Mouse (Mus musculus): ENCODE measurements around the gene Dnajc5g. TPM values are rescaled to one million over a fixed set of nuclear protein-coding genes. Genes with fewer than 3 reads are reported as not detected.

The Dnajc5g gene
- not detected in 2 replicates for polyA plus RNA-seq (2014; fragmentation: Nextera tagmentation; extraction: Ambion mirVana)

- Histone ChIP-seq H3K4me1 (ENCODE audit: control insufficient read depth, insufficient read depth, low read length) (no peaks in the 10 kb centered on the region), H3K9me3 (ENCODE audit: control insufficient read depth, low read length) (no peaks in the 10 kb centered on the region), H3K27me3 (ENCODE audit: control insufficient read depth, insufficient read depth, low read length) (no peaks in the 10 kb centered on the region), H3K4me2 (replicated peaks; ENCODE audit: low read depth, low read length) (no peak within 1 kb of the TSS), H3K9ac (ENCODE audit: low read depth, low read length) (no peak within 1 kb of the TSS), H3K27ac (ENCODE audit: low read depth, low read length) (no peak within 1 kb of the TSS), H3K36me3 (ENCODE audit: control insufficient read depth, insufficient read depth, low read length) (no peaks in the 10 kb centered on the region), H3K4me3 (ENCODE audit: low read length) (no peak within 1 kb of the TSS)
- ATAC-seq (ENCODE audit: low FRiP score, low TSS enrichment) = no peak
- 89% methylated on average over 9 of the region's 9 CpGs for WGBS
Measured at GRCm38 (mm10) chr5:31105814-31106335, at the start of gene Dnajc5g. TSS of gene Dnajc5g (plus strand) at chr5:31106285.

DNA sequence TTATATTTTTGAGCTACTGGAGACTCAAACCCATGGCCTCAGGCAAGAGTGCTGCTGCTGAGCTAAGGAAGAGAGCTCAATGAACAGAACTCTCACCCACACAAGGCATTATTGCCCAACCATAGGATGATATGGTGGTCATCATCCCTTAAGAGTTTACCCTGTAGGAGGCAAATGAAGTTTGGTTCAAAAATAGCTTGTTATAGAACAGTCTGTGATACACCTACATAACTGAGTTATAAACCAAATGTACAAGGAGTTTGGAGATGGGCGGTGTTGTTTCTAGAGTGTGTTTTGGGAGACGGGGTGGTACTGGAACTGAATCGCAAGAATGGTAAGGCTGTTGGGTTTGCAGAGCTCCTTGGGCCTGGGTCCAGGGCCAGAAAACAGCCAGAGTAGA lies 36.3 kb upstream of the Dnajc5g start:
- ATAC-seq (ENCODE audit: low FRiP score, low TSS enrichment) = no peak
- H3K9ac ChIP-seq (ENCODE audit: low read depth, low read length) = no peak overlapping the region
- 88% methylated on average over 3 of the region's 3 CpGs for WGBS
- no peak overlapping the region for H3K4me3 ChIP-seq (ENCODE audit: low read length)
- H3K4me2 ChIP-seq (replicated peaks; ENCODE audit: low read depth, low read length) = no peak overlapping the region
- no peaks in the 10 kb centered on the region for H3K27me3 ChIP-seq (ENCODE audit: control insufficient read depth, insufficient read depth, low read length)
- H3K27ac ChIP-seq (ENCODE audit: low read depth, low read length) = no peak overlapping the region
- peaks cover 85% of the 10 kb centered on the region for H3K36me3 ChIP-seq (ENCODE audit: control insufficient read depth, insufficient read depth, low read length)
- no peaks in the 10 kb centered on the region for H3K4me1 ChIP-seq (ENCODE audit: control insufficient read depth, insufficient read depth, low read length)
- no peaks in the 10 kb centered on the region for H3K9me3 ChIP-seq (ENCODE audit: control insufficient read depth, low read length)

DNA sequence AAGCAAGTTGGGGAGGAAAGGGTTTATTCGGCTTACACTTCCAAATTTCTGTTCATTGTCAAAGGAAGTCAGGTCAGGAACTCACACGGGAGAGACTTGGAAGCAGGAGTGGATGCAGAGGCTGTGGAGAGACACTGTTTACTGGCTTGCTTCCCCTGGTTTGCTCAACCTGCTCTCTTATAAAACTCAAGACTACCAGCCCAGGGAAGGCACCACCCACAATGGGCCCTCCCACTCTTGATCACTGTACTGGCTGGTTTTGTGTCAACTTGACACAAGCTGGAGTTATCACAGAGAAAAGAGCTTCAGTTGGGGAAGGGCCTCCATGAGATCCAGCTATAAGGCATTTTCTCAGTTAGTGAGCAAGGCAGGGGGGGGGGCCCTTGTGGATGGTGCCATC lies 35.0 kb upstream of the Dnajc5g start:
- H3K36me3 ChIP-seq (ENCODE audit: control insufficient read depth, insufficient read depth, low read length) = peaks cover 97% of the 10 kb centered on the region
- H3K27me3 ChIP-seq (ENCODE audit: control insufficient read depth, insufficient read depth, low read length) = no peaks in the 10 kb centered on the region
- no peak overlapping the region for H3K4me3 ChIP-seq (ENCODE audit: low read length)
- 90% methylated on average over 2 of the region's 2 CpGs for WGBS
- no peaks in the 10 kb centered on the region for H3K4me1 ChIP-seq (ENCODE audit: control insufficient read depth, insufficient read depth, low read length)
- ATAC-seq (ENCODE audit: low FRiP score, low TSS enrichment) = no peak
- no peaks in the 10 kb centered on the region for H3K9me3 ChIP-seq (ENCODE audit: control insufficient read depth, low read length)
- no peak overlapping the region for H3K9ac ChIP-seq (ENCODE audit: low read depth, low read length)
- no peak overlapping the region for H3K27ac ChIP-seq (ENCODE audit: low read depth, low read length)
- H3K4me2 ChIP-seq (replicated peaks; ENCODE audit: low read depth, low read length) = no peak overlapping the region

DNA sequence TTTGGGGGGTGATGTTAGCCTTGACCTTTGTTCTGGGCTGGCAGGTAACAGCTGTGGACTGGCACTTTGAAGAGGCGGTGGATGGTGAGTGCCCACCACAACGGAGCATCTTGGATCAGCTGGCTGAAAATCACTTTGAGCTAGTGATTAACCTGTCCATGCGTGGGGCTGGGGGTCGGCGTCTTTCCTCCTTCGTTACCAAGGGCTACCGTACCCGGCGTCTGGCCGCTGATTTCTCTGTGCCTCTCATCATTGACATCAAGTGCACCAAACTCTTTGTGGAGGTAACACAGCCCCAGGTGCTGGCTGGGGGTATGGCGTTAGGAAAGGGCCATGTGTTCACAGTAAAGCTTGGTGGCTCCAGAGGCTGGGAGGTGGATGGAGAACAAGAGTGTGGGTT lies 34.3 kb upstream of the Dnajc5g start:
- no peaks in the 10 kb centered on the region for H3K9me3 ChIP-seq (ENCODE audit: control insufficient read depth, low read length)
- WGBS = 94% methylated on average over 11 of the region's 11 CpGs
- no peak overlapping the region for H3K9ac ChIP-seq (ENCODE audit: low read depth, low read length)
- H3K36me3 ChIP-seq (ENCODE audit: control insufficient read depth, insufficient read depth, low read length) = peaks cover 97% of the 10 kb centered on the region
- no peaks in the 10 kb centered on the region for H3K4me1 ChIP-seq (ENCODE audit: control insufficient read depth, insufficient read depth, low read length)
- H3K4me3 ChIP-seq (ENCODE audit: low read length) = no peak overlapping the region
- H3K27ac ChIP-seq (ENCODE audit: low read depth, low read length) = no peak overlapping the region
- ATAC-seq (ENCODE audit: low FRiP score, low TSS enrichment) = no peak
- no peaks in the 10 kb centered on the region for H3K27me3 ChIP-seq (ENCODE audit: control insufficient read depth, insufficient read depth, low read length)
- no peak overlapping the region for H3K4me2 ChIP-seq (replicated peaks; ENCODE audit: low read depth, low read length)

GRCm38 (mm10) chr5:31073176-31073575 lies 32.9 kb upstream of the Dnajc5g start:
- no peaks in the 10 kb centered on the region for H3K27me3 ChIP-seq (ENCODE audit: control insufficient read depth, insufficient read depth, low read length)
- H3K4me2 ChIP-seq (replicated peaks; ENCODE audit: low read depth, low read length) = no peak overlapping the region
- no peak for ATAC-seq (ENCODE audit: low FRiP score, low TSS enrichment)
- H3K9ac ChIP-seq (ENCODE audit: low read depth, low read length) = no peak overlapping the region
- H3K9me3 ChIP-seq (ENCODE audit: control insufficient read depth, low read length) = no peaks in the 10 kb centered on the region
- WGBS = 93% methylated on average over 12 of the region's 12 CpGs
- H3K4me1 ChIP-seq (ENCODE audit: control insufficient read depth, insufficient read depth, low read length) = no peaks in the 10 kb centered on the region
- H3K4me3 ChIP-seq (ENCODE audit: low read length) = no peak overlapping the region
- no peak overlapping the region for H3K27ac ChIP-seq (ENCODE audit: low read depth, low read length)
- H3K36me3 ChIP-seq (ENCODE audit: control insufficient read depth, insufficient read depth, low read length) = peaks cover 97% of the 10 kb centered on the region

DNA sequence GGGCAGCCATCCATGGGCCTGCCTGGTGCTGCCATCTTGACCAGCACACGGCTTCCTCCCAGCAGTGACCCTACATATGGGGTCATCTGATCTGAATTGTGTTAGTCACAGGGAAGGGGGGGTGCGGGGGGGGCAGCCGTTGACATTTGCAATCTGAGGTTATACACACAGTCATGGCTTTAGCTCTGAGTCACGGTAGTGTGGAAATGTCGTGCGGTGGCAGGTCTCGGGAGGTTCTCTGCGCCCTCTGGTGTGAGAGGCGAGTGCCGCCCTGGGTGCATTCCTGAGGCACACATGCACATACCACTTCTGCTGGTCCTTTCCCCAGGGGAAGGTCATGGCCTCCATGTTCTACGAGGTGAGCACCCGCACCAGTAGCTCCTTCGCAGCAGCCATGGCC lies 29.7 kb upstream of the Dnajc5g start:
- ATAC-seq (ENCODE audit: low FRiP score, low TSS enrichment) = no peak
- Histone ChIP-seq H3K27ac (ENCODE audit: low read depth, low read length) (no peak overlapping the region), H3K4me3 (ENCODE audit: low read length) (no peak overlapping the region), H3K4me2 (replicated peaks; ENCODE audit: low read depth, low read length) (no peak overlapping the region), H3K9ac (ENCODE audit: low read depth, low read length) (no peak overlapping the region), H3K36me3 (ENCODE audit: control insufficient read depth, insufficient read depth, low read length) (peaks cover 73% of the 10 kb centered on the region), H3K27me3 (ENCODE audit: control insufficient read depth, insufficient read depth, low read length) (no peaks in the 10 kb centered on the region), H3K4me1 (ENCODE audit: control insufficient read depth, insufficient read depth, low read length) (no peaks in the 10 kb centered on the region), H3K9me3 (ENCODE audit: control insufficient read depth, low read length) (no peaks in the 10 kb centered on the region)
- WGBS = 88% methylated on average over 13 of the region's 13 CpGs

DNA sequence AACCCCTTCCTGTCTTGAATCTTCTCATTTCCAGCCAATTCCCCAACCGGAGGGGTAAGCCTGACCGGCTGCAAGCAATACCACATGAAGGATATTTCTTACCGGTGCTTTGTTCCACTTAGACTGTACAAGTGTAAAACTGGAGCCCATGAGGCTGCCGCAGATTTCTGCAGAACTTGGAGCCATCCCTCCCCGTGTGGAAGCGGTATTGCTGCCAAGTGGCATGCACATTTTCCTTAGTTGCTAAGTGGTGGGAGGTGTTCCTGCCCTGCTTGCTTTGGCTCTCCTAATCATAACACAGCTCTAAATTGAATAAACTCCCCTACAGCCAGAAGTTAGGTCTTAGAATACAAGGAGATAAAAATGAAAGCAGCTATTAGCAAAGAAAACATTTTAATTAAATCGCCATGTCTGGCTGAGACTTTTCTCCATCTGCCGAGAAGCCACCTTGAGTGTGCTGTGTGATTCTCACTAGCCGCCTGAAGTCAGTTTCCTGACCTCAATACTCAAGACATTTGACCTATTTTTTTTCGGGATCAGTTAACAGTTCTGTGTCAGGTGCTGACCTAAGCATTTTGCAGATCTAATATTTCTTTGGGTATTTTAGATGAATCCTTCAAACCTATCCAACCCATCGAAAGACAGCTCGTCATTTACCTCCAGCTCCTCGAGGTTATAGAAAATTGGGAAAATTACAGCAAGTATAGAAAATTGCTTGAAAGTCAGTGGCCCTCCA lies 25.9 kb upstream of the Dnajc5g start:
- H3K9ac ChIP-seq (ENCODE audit: low read depth, low read length) = no peak overlapping the region
- peaks cover 5% of the 10 kb centered on the region for H3K4me1 ChIP-seq (ENCODE audit: control insufficient read depth, insufficient read depth, low read length)
- H3K9me3 ChIP-seq (ENCODE audit: control insufficient read depth, low read length) = no peaks in the 10 kb centered on the region
- no peak overlapping the region for H3K4me3 ChIP-seq (ENCODE audit: low read length)
- peaks cover 36% of the 10 kb centered on the region for H3K36me3 ChIP-seq (ENCODE audit: control insufficient read depth, insufficient read depth, low read length)
- no peak overlapping the region for H3K4me2 ChIP-seq (replicated peaks; ENCODE audit: low read depth, low read length)
- H3K27me3 ChIP-seq (ENCODE audit: control insufficient read depth, insufficient read depth, low read length) = no peaks in the 10 kb centered on the region
- ATAC-seq (ENCODE audit: low FRiP score, low TSS enrichment) = no peak
- no peak overlapping the region for H3K27ac ChIP-seq (ENCODE audit: low read depth, low read length)
- WGBS = 79% methylated on average over 13 of the region's 13 CpGs

DNA sequence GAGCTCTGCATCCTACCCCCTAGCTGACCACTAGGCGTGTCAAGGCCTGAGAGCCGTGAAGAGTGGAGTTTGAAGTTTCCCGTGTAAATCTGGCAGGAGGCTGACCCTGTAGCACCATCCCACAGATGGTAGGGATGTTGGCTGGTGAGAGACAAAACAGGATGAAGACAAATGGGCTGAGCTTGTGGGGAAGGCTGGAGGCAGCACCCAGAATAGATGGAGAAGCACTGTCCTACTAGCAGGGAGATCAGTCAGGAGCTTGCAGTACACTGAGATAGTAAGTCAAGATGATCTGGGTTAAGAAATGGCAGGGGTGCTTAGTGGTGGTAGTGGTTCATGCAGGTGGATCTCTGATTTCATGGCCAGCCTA lies 25.3 kb upstream of the Dnajc5g start:
- Histone ChIP-seq H3K27me3 (ENCODE audit: control insufficient read depth, insufficient read depth, low read length) (no peaks in the 10 kb centered on the region), H3K4me1 (ENCODE audit: control insufficient read depth, insufficient read depth, low read length) (peaks cover 5% of the 10 kb centered on the region), H3K9me3 (ENCODE audit: control insufficient read depth, low read length) (no peaks in the 10 kb centered on the region), H3K4me2 (replicated peaks; ENCODE audit: low read depth, low read length) (no peak overlapping the region), H3K4me3 (ENCODE audit: low read length) (no peak overlapping the region), H3K27ac (ENCODE audit: low read depth, low read length) (no peak overlapping the region), H3K9ac (ENCODE audit: low read depth, low read length) (no peak overlapping the region), H3K36me3 (ENCODE audit: control insufficient read depth, insufficient read depth, low read length) (peaks cover 31% of the 10 kb centered on the region)
- 56% methylated on average over 3 of the region's 3 CpGs for WGBS
- no peak for ATAC-seq (ENCODE audit: low FRiP score, low TSS enrichment)

DNA sequence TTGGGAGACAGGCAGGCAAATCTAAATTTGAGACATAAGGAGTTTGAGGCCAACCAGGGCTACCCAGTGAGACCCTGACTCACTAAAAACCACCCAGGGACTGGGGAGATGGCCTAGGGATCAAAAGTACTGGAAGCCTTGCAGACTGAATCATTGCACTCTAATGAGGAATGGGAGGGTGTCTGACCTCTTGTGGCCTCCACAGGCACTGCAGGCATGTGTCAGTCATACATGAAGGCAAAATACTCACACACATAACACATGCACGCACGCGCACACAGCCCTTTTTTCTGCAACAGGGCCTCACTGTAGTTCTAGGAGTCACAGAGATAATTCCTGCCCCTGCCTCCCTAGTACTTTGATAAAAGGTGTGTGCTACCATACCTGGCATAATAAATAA lies 24.7 kb upstream of the Dnajc5g start:
- Histone ChIP-seq H3K4me1 (ENCODE audit: control insufficient read depth, insufficient read depth, low read length) (peaks cover 5% of the 10 kb centered on the region), H3K9ac (ENCODE audit: low read depth, low read length) (no peak overlapping the region), H3K27ac (ENCODE audit: low read depth, low read length) (no peak overlapping the region), H3K9me3 (ENCODE audit: control insufficient read depth, low read length) (no peaks in the 10 kb centered on the region), H3K4me3 (ENCODE audit: low read length) (no peak overlapping the region), H3K36me3 (ENCODE audit: control insufficient read depth, insufficient read depth, low read length) (peaks cover 25% of the 10 kb centered on the region), H3K27me3 (ENCODE audit: control insufficient read depth, insufficient read depth, low read length) (no peaks in the 10 kb centered on the region), H3K4me2 (replicated peaks; ENCODE audit: low read depth, low read length) (no peak overlapping the region)
- WGBS = 79% methylated on average over 3 of the region's 3 CpGs
- ATAC-seq (ENCODE audit: low FRiP score, low TSS enrichment) = no peak
